Mouse (Mus musculus) heart, adult 2 months (tissue): Measurements from ENCODE around the gene Capn11. TPM values are rescaled to one million over a fixed set of nuclear protein-coding genes. Genes with fewer than 3 reads are reported as not detected.

Experiments
- DNase-seq, 2 experiments: peaks; one replicate each; pipeline ENCODE4 v3.0.0; 2021
- H3K27ac ChIP-seq: fragments of 200-600 bp; 2 replicates; pipeline ENCODE4 v1.8.1; 2022
- H3K27me3 ChIP-seq: fragments of 200-500 bp; 2 replicates; pipeline ENCODE4 v1.6.1; 2012; ENCODE audit warnings: mild to moderate bottlenecking, low read length, inconsistent platforms, mixed read lengths; ENCODE audit not compliant: control insufficient read depth, insufficient read depth
- H3K36me3 ChIP-seq: fragments of 200-500 bp; 2 replicates; pipeline ENCODE4 v1.6.1; 2012; ENCODE audit warnings: low read length, inconsistent platforms; ENCODE audit not compliant: control insufficient read depth, insufficient read depth
- H3K4me1 ChIP-seq: fragments of 200-500 bp; 2 replicates; pipeline ENCODE4 v1.6.1; 2011; ENCODE audit warnings: low read length; ENCODE audit not compliant: control insufficient read depth, insufficient read depth
- H3K4me3 ChIP-seq: fragments of 200-600 bp; 2 replicates; pipeline ENCODE4 v1.8.1; 2022
- H3K79me2 ChIP-seq: fragments of 200-500 bp; replicated peaks from 2 replicates; pipeline ENCODE4 v1.6.1; 2012; ENCODE audit warnings: mild to moderate bottlenecking, inconsistent platforms, low read length, moderate library complexity, mixed read lengths; ENCODE audit not compliant: control insufficient read depth, insufficient read depth
- H3K9ac ChIP-seq: fragments of 200-500 bp; 2 replicates; pipeline ENCODE4 v1.6.1; 2012; ENCODE audit warnings: low read depth, mild to moderate bottlenecking, control low read depth, inconsistent platforms, low read length, mixed read lengths
- CTCF ChIP-seq: fragments of 200-600 bp; IDR thresholded peaks from 2 replicates; pipeline ENCODE4 v1.8.1; 2022; ENCODE audit warnings: antibody characterized with exemption, mild to moderate bottlenecking, moderate library complexity
- EP300 ChIP-seq: fragments of 200-500 bp; IDR thresholded peaks from 2 replicates; pipeline ENCODE4 v1.6.1; 2011; ENCODE audit warnings: low read depth, low read length, control low read depth; ENCODE audit not compliant: insufficient read depth
- POLR2A ChIP-seq: fragments of 200-500 bp; IDR thresholded peaks from 2 replicates; pipeline ENCODE4 v1.6.1; 2011; ENCODE audit warnings: mild to moderate bottlenecking, low read depth, low read length, control low read depth; ENCODE audit not compliant: insufficient read depth
- WGBS: fragments of 180-500 bp; shearing (Covaris S2); methylation state at CpG from one replicate; pipeline ENCODE4 v1.1.7; 2018; 5-methylcytosine and 5-hydroxymethylcytosine counted together
- intact Hi-C: fragments of 180-260 bp; cut with DNase I; formaldehyde crosslinking; loops from one replicate; pipeline ENCODE4 v1.15.1; 2025
- polyA plus RNA-seq: library from polyadenylated mRNA; depleted of rRNA; stranded (reverse); fragments of >200 nt; gene quantifications from 2 replicates; pipeline ENCODE4 v1.2.3, GENCODE M21; 2012
- total RNA-seq, 2 experiments: library from RNA; stranded (reverse); gene quantifications; 2 replicates each; pipeline ENCODE4 v1.2.3; 2021

The Capn11 gene
- total and polyA plus RNA-seq, 3 experiments = 0.59 TPM; not detected in 2

DNA sequence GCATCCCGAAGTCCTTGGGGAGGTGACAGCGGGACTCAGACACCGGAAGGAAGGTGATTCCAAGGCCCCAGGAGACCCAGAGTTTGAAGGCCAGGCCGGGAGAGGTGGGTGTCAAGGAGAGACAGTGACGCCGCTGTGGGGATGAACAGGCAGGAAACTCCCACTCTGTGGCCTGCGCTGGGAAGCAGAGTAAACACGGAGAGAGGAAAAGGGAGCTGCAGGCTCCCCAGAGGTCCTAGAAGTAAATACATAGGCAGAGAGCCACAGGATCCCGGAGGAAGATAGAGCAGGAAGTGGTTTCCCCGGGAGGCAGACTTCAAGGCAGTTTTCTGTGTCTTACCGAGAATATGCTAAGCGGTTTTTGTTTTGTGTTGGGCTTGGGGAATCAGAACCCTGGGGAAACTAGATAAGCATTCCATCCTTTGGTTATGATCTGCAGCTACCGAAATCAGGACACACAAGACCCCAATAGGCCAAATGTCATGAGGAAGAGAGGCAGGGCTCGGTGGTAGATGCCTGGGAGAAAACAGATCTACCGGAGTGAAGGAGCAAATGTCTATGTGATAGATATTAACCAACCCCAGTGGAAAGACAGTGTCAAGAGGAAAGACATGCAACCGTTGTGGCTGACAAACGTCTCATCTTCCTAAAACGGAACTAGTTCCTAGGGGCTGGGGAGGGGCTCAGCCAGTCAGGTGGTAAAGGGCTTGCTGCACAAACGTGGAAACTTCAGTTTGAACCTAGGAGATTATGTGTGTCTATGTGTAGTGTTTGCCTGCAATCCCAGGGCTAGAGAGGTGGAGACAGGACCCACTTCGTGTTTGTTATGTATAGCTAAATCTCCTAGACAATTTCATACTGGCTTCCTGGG is 39.5 kb downstream of the Capn11 start:
- Histone ChIP-seq H3K27ac (peak overlapping the region; percentile 88), H3K9ac (peak overlapping the region; percentile 54), H3K4me3 (peak overlapping the region; percentile 36), H3K79me2 (no peaks in the 10 kb centered on the region), H3K36me3 (no peaks in the 10 kb centered on the region), H3K4me1 (peaks cover 3% of the 10 kb centered on the region), H3K27me3 (no peaks in the 10 kb centered on the region)
- DNase-seq = peak; percentile 66 to 70
- TF ChIP-seq EP300 (0 out of 2 replicates have a peak, but pooled peaks have one; percentile 31), CTCF (no peak)
- WGBS = 26% methylated on average over 20 of the region's 20 CpGs
- intact Hi-C loops = loop anchor here (2.0 kb wide), 1 partner anchor 35 kb away; no protein-coding TSS in a partner anchor

DNA sequence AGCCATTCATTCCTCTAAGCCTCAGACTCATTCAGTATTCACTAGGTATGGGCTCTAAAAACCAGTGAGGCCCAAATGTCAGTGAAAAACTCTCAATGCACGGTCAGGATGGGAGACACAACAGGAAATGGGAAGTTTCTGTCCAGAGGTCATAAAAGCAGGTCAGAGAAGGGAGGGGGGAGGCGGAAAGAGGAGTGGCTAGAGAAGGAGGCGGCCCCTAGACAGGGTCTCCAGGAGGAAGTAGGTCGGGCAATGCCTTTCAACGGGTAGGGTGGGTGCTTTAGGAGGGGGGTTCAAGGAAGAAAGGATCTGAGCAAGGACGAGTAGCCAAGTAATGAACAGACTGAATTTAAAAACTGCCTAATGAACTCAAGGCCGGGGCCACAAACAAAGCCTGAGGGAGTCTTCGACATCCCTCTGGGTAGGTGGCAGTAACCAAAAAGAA is 40.2 kb downstream of the Capn11 start:
- H3K36me3 ChIP-seq = no peaks in the 10 kb centered on the region
- H3K4me3 ChIP-seq = peak overlapping the region; percentile 36
- H3K79me2 ChIP-seq = no peaks in the 10 kb centered on the region
- no peak for TF ChIP-seq EP300
- TF ChIP-seq CTCF = no peak
- peak; percentile 24; the same call in 1 of the 2 replicates for TF ChIP-seq POLR2A
- 31% methylated on average over 8 of the region's 8 CpGs for WGBS
- intact Hi-C loops = loop anchor here (2.0 kb wide), 1 partner anchor 34 kb away; no protein-coding TSS in a partner anchor
- DNase-seq = peak; percentile 75
- H3K4me1 ChIP-seq = peaks cover 3% of the 10 kb centered on the region
- H3K9ac ChIP-seq = peak overlapping the region; percentile 54
- no peaks in the 10 kb centered on the region for H3K27me3 ChIP-seq
- H3K27ac ChIP-seq = peak overlapping the region; percentile 88

DNA sequence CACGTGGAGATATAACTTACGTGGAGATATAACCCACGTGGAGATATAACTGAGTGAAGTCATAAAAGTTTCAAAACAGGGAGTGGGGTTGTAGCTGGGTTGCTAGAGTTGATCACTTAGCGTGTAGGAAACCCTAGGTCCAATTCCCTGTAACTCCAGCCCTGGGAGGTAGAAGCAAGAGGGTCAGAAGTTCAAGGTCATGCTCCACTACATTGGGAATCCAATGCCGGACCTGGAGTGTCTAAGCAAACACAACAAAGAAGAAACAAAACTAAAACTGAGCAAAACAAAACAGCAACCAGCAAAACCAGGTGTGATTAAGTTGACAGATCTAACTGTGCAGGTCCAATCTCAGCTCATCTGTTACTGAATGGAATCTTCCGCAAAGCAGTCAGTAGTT is 41.5 kb downstream of the Capn11 start:
- H3K27me3 ChIP-seq = no peaks in the 10 kb centered on the region
- WGBS = 92% methylated on average over 6 of the region's 6 CpGs

DNA sequence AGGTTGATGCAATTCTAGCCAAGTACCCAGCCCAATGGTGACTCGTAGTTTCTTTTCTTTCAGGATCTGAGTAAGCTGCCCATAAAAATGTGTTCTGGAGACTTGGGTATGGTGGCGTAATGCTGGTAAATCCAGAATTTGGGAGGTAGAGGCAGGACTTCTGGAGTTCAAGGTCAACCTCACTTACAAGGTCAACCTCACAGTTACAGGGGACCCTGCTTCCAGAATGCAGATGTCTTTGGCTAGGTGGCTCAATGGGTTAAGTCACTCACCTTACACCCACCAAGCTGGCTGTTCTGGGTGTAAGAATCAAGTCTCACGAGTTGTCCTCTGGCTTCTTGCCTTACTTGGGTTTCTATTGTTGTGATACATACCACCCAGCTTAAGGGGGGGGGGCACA is 42.4 kb downstream of the Capn11 start:
- Histone ChIP-seq H3K27ac (no peak overlapping the region), H3K27me3 (no peaks in the 10 kb centered on the region), H3K36me3 (no peaks in the 10 kb centered on the region), H3K79me2 (no peaks in the 10 kb centered on the region), H3K4me1 (peaks cover 4% of the 10 kb centered on the region), H3K9ac (no peak overlapping the region), H3K4me3 (no peak overlapping the region)
- intact Hi-C loops = no loop called here
- no peak for TF ChIP-seq POLR2A
- no peak for TF ChIP-seq EP300
- no peak for TF ChIP-seq CTCF
- WGBS = 75% methylated on average over 3 of the region's 3 CpGs
- no peak for DNase-seq

More for the DNA sequence above, 41.5 kb downstream of the Capn11 start:
- Histone ChIP-seq H3K79me2 (no peaks in the 10 kb centered on the region), H3K4me1 (peaks cover 3% of the 10 kb centered on the region), H3K4me3 (no peak overlapping the region), H3K27ac (no peak overlapping the region), H3K9ac (no peak overlapping the region), H3K36me3 (no peaks in the 10 kb centered on the region)
- no peak for TF ChIP-seq CTCF
- no peak for TF ChIP-seq EP300
- no peak for TF ChIP-seq POLR2A
- intact Hi-C loops = loop anchor here (2.0 kb wide), 1 partner anchor 33 kb away; no protein-coding TSS in a partner anchor
- DNase-seq = no peak

DNA sequence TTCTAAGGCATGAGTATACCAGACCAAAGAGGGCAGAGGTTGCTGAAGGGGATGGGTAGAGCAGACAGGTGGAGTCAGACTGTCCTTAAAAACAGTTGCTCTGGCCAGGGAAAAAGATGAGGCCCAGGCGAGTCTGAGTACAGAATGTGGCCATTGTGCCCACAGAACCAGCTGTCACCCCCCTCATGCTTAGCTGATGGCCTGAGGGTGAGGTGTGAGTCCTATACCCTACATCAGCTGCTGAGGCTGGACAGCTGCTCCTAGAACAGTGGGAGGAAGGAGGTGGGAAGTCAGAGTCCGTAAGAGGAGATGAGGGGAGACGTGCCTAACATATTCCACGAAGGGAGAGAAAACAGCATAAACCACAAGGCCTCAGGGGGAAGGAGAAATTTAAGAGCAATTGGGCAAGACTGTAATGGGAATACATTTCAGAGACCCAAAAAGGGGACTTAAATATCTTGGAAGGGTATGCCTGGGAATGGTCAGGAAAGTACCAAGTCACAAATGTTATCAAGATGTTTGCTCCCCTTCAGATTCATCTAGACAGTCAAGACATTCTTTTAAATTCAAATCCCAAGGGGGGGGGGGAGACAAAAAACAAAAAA is 43.0 kb downstream of the Capn11 start:
- H3K27me3 ChIP-seq = no peaks in the 10 kb centered on the region
- no peak overlapping the region for H3K4me3 ChIP-seq
- WGBS = 71% methylated on average over 4 of the region's 4 CpGs
- TF ChIP-seq CTCF (no peak), POLR2A (no peak), EP300 (no peak)
- no peak overlapping the region for H3K27ac ChIP-seq
- DNase-seq = no peak
- H3K36me3 ChIP-seq = no peaks in the 10 kb centered on the region
- H3K79me2 ChIP-seq = no peaks in the 10 kb centered on the region
- peaks cover 4% of the 10 kb centered on the region for H3K4me1 ChIP-seq
- intact Hi-C loops = no loop called here
- no peak overlapping the region for H3K9ac ChIP-seq

DNA sequence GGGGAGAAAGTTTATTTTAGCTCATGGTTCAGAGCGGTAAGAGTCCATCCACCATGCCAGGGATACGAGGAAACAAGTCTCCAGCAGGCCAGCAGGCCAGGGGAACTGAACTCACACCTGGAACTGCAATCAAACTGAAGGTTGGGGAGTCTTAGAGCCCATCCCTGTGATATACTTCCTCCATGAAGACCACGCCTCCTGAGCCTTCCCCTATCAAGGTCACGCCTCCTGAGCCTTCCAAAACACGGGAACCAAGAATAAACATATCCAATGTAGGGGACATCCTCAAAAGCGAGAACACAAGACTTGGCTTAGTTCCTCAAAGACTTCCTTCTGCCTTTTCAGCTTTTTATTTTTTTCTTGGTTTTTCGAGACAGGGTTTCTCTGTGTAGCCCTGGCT is 46.2 kb downstream of the Capn11 start:
- Histone ChIP-seq H3K79me2 (no peaks in the 10 kb centered on the region), H3K27me3 (no peaks in the 10 kb centered on the region), H3K36me3 (peaks cover 2% of the 10 kb centered on the region; the same call in 1 of the 2 replicates), H3K4me3 (no peak overlapping the region), H3K27ac (no peak overlapping the region), H3K9ac (no peak overlapping the region), H3K4me1 (peaks cover 9% of the 10 kb centered on the region)
- TF ChIP-seq EP300 (no peak), CTCF (no peak), POLR2A (no peak)
- WGBS = 65% methylated on average over 7 of the region's 7 CpGs
- intact Hi-C loops = no loop called here
- DNase-seq = no peak
